Comparison of ENCODE assay signal across 16 mouse cellular contexts in genomic region chr13:89076212-89076611, GRCm38 (mm10).
"Had no signal": no experiment of that assay in that cellular context is flagged by ENCODE, and none has a peak within 500 bp of the region (broad histone marks: within the 10 kb centered on the region; RNA-seq: fewer than 3 reads in every experiment).

No protein-coding gene starts in this region.

- H3K4me1 ChIP-seq: liver, embryonic 13.5 days; midbrain, embryonic 12.5 days; neural tube, embryonic 12.5 days; neural tube, embryonic 15.5 days had no signal

- H3K27ac ChIP-seq: kidney, postnatal 0 days; layer of hippocampus, adult 2 months; left cerebral cortex, adult 2 months; liver, embryonic 13.5 days; midbrain, embryonic 12.5 days; neural tube, embryonic 12.5 days; neural tube, embryonic 15.5 days had no signal

- H3K36me3 ChIP-seq: liver, embryonic 13.5 days; midbrain, embryonic 12.5 days; neural tube, embryonic 12.5 days; neural tube, embryonic 15.5 days had no signal

- H3K4me2 ChIP-seq: liver, embryonic 13.5 days; midbrain, embryonic 12.5 days; neural tube, embryonic 12.5 days; neural tube, embryonic 15.5 days had no signal

- DNase-seq: kidney, adult 2 months; kidney, postnatal 25 days; layer of hippocampus, adult 9-11 months; layer of hippocampus, postnatal 36 days; liver, embryonic 13.5 days; lung, adult 2 months; lung, postnatal 14 days; lung, postnatal 4 days; thymus, adult 18-20 months; thymus, postnatal 36 days had no signal

- H3K9me3 ChIP-seq: liver, embryonic 13.5 days; midbrain, embryonic 12.5 days; neural tube, embryonic 12.5 days; neural tube, embryonic 15.5 days had no signal

- H3K9ac ChIP-seq: liver, embryonic 13.5 days; midbrain, embryonic 12.5 days; neural tube, embryonic 12.5 days; neural tube, embryonic 15.5 days had no signal

- H3K4me3 ChIP-seq: layer of hippocampus, adult 2 months; left cerebral cortex, adult 2 months; liver, embryonic 13.5 days; midbrain, embryonic 12.5 days; neural tube, embryonic 12.5 days; neural tube, embryonic 15.5 days had no signal

- H3K27me3 ChIP-seq: liver, embryonic 13.5 days; midbrain, embryonic 12.5 days; neural tube, embryonic 12.5 days; neural tube, embryonic 15.5 days had no signal
